8 mouse cellular contexts compared by ENCODE assay signal in genomic region chr13:5804381-5804941, GRCm38 (mm10). TPM values are rescaled to one million over a fixed set of nuclear protein-coding genes. Genes with fewer than 3 reads are reported as not detected.
DNase-seq lines count a peak whose midpoint lies in the region; ATAC-seq lines count a peak whose summit lies in the region.
"Had no signal": no experiment of that assay in that cellular context is flagged by ENCODE, and none has a peak within 500 bp of the region (broad histone marks: within the 10 kb centered on the region; RNA-seq: fewer than 3 reads in every experiment).

No protein-coding gene starts in this region.

- ATAC-seq in neural tube, embryonic 11.5 days (ENCODE audit: insufficient read depth, low FRiP score, low TSS enrichment) = no peak
- ATAC-seq in liver, embryonic 13.5 days (ENCODE audit: low read depth) = no peak

- no peak overlapping the region for H3K27ac ChIP-seq in neural tube, embryonic 11.5 days (ENCODE audit: low read depth, low read length)
- peak overlapping the region; percentile 53; the same call in 1 of the 2 replicates for H3K27ac ChIP-seq in liver, embryonic 13.5 days

- no peaks in the 10 kb centered on the region for H3K36me3 ChIP-seq in neural tube, embryonic 11.5 days (ENCODE audit: control insufficient read depth, insufficient read depth, low read length)
- no peaks in the 10 kb centered on the region for H3K36me3 ChIP-seq in liver, embryonic 13.5 days

- peak; percentile 10 for DNase-seq in neural tube, embryonic 11.5 days (ENCODE audit: low spot score)
- no peak for DNase-seq in neural tube, embryonic 10.5 days (ENCODE audit: extremely low spot score, low spot score)
- DNase-seq in embryo, embryonic 10 days (ENCODE audit: low spot score) = peak; percentile 57
- no peak for DNase-seq in liver, embryonic 13.5 days
- peak; percentile 55 for DNase-seq in yolk sac, embryonic 10.5 days (ENCODE audit: low spot score)
- DNase-seq in layer of hippocampus, postnatal 25 days (ENCODE audit: extremely low spot score in 1 of 2, low spot score in 1 of 2) = no peak
- DNase-seq in thymus, postnatal 36 days = no peak
- DNase-seq: cerebellum, adult 18-20 months had no signal

- H3K4me1 ChIP-seq in neural tube, embryonic 11.5 days (ENCODE audit: control insufficient read depth, insufficient read depth, low read length) = no peaks in the 10 kb centered on the region
- H3K4me1 ChIP-seq in liver, embryonic 13.5 days (replicated peaks) = 0 out of 2 replicates have a peak, but pooled peaks cover 10% of the 10 kb centered on the region

- H3K9ac ChIP-seq in neural tube, embryonic 11.5 days (ENCODE audit: low read length) = no peak overlapping the region
- H3K9ac ChIP-seq in liver, embryonic 13.5 days = no peak overlapping the region

- no peaks in the 10 kb centered on the region for H3K27me3 ChIP-seq in neural tube, embryonic 11.5 days (ENCODE audit: control insufficient read depth, insufficient read depth, low read length)
- no peaks in the 10 kb centered on the region for H3K27me3 ChIP-seq in liver, embryonic 13.5 days

- no peaks in the 10 kb centered on the region for H3K9me3 ChIP-seq in neural tube, embryonic 11.5 days (ENCODE audit: control insufficient read depth, low read length)
- H3K9me3 ChIP-seq in liver, embryonic 13.5 days (replicated peaks) = no peaks in the 10 kb centered on the region

- H3K4me2 ChIP-seq in neural tube, embryonic 11.5 days (ENCODE audit: low read depth) = no peak overlapping the region
- no peak overlapping the region for H3K4me2 ChIP-seq in liver, embryonic 13.5 days

- no peak overlapping the region for H3K4me3 ChIP-seq in neural tube, embryonic 11.5 days (ENCODE audit: low read depth, low read length)
- no peak overlapping the region for H3K4me3 ChIP-seq in liver, embryonic 13.5 days (replicated peaks)

- 24% methylated on average over 7 of the region's 7 CpGs for WGBS in neural tube, embryonic 11.5 days
- WGBS in liver, embryonic 13.5 days (ENCODE audit: insufficient replicate concordance) = 11% methylated on average over 7 of the region's 7 CpGs

RNA-seq across cellular contexts. Expression of gene Klf6, which starts 56.8 kb away (rescaled TPM):
- 55.7 and 57.9 TPM in 2 replicates for polyA plus RNA-seq in neural tube, embryonic 11.5 days (2014; fragmentation: Nextera tagmentation; extraction: Ambion mirVana)
- 20.8 and 23.0 TPM in 2 replicates for polyA plus RNA-seq in liver, embryonic 13.5 days (2015; fragmentation: Nextera tagmentation; extraction: Ambion mirVana)
- 10 to 100 TPM; 28.4 to 30.7 TPM for total RNA-seq in layer of hippocampus, postnatal 25 days (2021)

Comparison
In these comparisons a context has a peak if more than half of its experiments do, and no peak if none do; other contexts are left out.
1. DNase-seq: peak in neural tube, embryonic 11.5 days (single experiment), embryo, embryonic 10 days (single experiment) and yolk sac, embryonic 10.5 days (single experiment); none in neural tube, embryonic 10.5 days (single experiment), liver, embryonic 13.5 days (single experiment), layer of hippocampus, postnatal 25 days (0 of 2) and thymus, postnatal 36 days (0 of 2).